Mouse (Mus musculus) fat pad, adult 2 months (tissue): ENCODE results near the gene Tmprss7.

Experiments
- DNase-seq: peaks from one replicate; pipeline ENCODE4 v3.0.0-alpha.2; 2011; ENCODE audit warnings: low read depth, low spot score; ENCODE audit errors: extremely low read depth

Tmprss7 gene

GRCm38 (mm10) chr16:45693558-45693957, at the start of gene Tmprss7:
TSS of gene Tmprss7 (minus strand) at chr16:45693658.
- no peak for DNase-seq

- DNase-seq: peak; percentile 16
Observed at GRCm38 (mm10) chr16:45742615-45743476, 49.4 kb upstream of the Tmprss7 start, which contains the start of gene Abhd10. TSS of gene Abhd10 (minus strand) at chr16:45742955.

- DNase-seq: no peak
Observed at GRCm38 (mm10) chr16:45737880-45738279, 44.4 kb upstream of the Tmprss7 start.

GRCm38 (mm10) chr16:45736724-45737123, 43.3 kb upstream of the Tmprss7 start:
- no peak for DNase-seq

GRCm38 (mm10) chr16:45729163-45729562, 35.7 kb upstream of the Tmprss7 start:
- DNase-seq: no peak

DNA sequence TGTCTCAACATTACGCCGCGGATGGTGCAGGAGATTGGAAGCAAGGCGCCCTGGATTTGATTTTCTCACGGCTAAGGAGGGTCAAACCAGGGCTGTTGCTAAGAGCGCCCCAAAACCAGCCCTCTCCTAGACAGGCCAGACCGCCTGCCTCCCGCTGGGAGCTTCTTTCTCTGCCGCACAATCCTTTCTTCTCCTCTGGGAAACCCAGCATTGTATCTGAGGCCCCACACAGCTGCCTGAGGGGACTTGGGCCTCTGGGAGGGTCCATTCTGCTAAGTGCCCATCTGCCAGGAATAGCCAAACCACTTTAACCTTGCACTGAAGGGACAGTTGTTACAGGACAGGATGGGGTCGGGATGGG, 31.3 kb upstream of the Tmprss7 start:
- no peak for DNase-seq

DNA sequence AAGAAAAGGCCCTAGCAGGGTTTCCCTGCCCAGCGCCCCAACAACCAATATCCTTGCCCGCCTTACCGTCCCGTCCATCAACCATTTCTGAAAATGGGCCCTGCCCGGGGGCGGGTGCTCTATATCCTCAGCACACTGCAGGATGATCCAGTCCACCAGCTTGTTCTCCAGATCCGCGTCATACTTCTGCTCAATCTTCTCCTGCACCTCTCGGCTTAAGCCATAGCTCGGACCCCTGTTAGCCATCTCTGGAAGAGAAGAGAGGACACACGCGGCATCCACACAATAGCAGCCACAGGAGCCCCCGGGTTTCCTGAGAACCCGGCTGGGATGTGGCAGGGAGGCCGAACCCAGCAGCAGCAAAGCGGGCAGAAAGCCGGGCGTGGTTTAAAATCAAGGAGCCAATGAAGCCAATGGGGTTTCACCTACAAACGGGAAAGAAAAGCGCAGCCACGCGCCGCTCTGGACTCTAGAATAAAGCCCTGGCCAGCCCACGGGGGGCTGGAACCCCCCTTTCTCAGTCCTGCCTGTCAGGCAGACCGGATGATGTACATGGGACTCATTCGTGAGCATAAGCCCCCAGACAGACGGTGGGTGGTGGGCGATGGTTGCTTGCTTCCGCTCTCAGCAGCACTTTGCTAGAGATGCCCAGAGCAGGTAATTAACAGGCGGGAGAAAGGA, 30.7 kb upstream of the Tmprss7 start, which contains the start of gene Tagln3:
Gene Tagln3, minus strand, starts transcription at position 548 of the 681 bp plus-strand sequence.
- no peak for DNase-seq

DNA sequence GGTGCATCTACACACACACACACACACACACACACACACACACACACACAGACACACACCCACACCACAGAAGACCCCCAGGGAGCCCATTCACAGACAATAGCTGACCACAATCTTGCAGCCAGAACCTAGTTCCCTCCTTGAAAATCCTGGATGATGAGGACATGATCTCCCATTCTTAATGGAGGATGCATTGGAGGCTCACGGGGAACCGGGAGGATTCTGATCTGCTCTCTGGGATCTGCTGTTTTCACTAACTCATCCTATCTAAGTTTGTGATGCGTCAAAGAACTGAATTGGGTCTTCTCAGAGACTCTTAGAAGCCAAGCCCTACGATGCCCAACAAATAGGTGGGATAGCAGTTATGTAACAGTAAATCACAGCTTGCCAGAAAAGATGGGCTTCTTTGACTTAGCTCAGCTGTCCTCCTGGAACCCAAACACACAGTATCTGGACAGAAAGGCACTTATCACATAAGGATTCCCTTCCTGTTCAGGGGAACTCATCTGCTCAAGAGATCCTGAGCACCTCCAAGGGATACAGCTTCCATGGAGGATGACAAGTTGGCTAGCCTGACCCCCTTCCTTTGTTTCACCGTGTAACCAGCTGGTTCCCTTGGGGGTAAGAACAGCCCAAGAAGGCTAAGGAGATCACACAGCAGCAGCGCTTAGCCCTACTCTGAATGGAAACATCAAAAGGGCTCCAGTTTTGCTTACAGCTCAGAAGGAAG, 29.9 kb upstream of the Tmprss7 start:
- DNase-seq: no peak

DNA sequence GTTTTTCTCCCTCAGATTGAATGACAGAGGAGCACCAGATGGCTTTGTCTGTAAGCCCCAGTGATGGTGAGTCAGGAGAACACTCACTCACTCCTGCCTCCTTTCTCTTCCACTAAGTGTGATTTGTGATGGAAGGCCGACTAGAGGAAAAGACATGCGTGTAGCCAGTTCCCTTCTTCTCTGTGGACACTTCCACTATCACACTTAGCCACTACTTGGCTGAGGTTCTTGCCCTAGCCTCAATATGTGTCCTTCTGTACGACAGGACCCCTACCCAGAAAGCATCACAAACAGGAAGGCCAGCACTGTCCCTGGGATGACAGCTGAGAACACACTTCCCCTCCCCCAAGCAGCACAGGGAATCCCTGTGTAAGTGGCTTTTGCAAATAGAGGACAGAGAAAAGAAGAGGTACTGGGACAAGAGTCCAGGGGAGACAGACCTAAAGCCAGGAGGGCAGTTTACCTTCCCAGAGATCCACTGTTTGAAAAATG, 29.0 kb upstream of the Tmprss7 start:
- DNase-seq: no peak

DNA sequence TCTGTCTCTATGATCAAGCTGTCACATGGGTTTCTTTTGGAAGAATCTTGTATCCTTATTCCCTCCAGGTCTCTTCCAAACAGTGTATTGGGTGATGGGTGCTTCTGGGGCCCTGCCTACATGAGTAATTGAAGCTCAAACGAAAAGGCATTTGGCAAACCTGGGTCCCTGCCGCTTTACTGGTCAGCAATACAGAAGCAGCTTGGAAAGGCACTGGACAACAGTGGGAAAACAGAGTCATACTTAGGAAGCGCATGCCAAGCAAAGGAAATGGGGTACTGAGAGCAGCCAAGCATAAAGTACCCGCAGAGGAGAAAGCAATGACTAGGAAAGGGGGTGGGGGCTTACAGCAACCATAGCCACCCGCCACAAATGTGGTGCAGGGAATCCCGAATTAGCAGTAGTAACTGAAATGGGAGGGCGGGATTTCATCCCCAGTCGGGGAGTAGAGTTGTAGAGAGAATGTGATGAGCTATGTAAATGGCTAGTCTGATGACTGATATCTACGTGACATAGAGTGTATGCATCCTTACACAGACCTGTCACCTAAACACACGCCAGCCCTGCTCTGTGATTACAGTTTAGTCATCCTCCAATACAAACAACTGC, 26.7 kb upstream of the Tmprss7 start:
- no peak for DNase-seq

DNA sequence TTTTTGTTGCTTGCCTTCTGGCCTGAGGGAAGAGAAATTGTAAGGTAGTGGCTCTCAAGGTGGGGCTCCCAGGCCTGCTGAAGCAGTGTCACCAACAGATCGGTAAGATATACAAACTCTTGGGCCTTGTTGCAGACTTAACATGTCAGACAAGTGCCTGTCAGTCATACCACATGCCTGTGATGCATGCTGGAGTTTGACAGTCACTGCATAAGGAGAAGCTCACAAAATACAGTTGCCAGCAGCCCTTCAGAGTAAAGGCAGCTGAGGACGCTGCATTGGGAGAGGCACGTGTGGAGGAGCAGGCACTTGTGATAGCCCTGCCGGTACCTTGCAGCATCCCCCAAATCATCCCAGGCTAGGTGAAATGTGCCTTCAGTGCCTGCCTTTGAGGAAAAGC, 24.8 kb upstream of the Tmprss7 start:
- no peak for DNase-seq

DNA sequence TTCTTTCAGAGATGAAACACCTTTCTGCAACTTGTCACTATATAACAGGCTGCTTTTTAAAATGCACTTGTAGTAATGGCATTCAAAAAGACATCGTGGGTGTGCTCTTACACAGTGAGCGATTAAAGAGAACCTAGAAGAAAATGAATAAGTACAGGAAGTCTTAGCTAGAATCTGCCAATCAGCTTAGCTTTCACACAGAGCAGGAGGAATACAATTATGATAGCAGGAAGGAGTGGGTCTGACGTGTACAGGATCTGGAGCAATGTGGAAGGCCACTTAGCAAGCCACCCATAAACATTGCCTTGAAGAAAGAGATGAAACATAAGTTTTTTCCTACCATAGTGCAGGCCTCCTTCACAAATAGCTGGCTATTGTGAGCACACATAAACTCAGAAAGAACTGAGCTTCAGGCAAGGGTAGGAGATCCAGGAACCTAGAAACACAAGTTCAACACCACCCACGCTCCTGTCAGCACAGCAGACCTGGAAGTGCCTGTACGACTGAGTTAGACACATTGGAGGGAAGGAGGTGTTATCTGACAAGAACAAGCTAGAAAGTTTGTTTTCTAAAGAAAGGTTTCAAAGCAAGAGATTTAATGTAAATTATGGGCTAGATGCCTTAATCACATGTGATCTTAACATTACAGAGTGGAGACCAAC, 21.2 kb upstream of the Tmprss7 start:
- no peak for DNase-seq

DNA sequence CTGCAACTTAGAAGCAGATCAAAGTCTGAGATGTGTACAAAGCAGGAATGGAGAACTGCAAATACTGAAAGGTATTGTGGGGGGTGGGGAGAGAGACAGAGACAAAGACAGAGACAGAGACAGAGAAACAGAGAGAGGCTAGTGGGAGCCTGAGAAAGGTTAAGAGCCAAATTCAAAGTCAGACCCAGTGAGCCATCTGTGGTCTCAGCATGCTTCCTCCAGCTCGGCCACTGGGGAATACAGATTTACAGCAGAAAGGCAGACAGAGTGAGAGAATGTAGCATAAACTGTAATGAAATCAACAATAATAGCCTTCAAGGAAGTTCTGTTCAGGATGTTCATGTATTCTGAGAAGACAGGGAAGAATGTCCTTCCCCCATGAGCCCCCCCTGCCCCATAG, 20.4 kb upstream of the Tmprss7 start:
- DNase-seq: no peak

DNA sequence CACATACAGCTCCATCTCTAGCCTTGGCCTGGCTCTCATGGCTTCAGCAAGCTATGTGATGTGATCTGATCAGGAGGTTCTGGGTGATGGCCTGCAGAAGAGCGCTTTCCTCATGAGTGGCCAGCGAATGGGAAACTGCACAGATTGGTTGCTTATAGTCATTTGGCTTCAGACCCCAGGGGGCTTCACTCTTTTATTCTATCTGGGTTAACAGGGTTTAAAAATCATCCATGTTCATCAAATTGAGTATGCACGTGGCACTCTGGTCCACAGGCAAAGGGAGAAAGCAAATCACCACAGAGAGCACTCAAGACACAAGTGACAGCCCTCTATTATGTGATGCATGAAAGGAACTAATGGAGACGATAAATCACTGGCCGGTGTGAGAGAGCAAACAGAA, 19.8 kb upstream of the Tmprss7 start:
- no peak for DNase-seq

DNA sequence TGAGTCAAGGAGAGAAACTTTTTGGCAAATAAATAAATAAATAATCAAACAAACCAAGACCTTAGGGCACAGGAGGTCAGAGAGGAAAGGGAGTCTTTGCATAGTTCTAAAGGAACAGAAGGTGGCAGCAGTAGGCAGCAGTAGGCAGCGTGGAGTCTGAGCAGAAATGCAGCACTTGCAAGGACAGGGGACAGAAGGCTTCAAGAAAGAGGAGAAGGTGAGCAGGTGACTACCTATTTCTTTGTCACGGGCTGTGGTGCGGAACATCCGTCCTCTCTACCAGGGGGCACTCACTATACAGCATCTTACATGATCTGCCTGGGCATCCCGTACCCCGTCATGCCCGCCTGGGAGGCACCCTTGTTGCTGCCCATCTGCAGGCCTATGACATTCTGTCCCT, 17.8 kb upstream of the Tmprss7 start:
- no peak for DNase-seq

GRCm38 (mm10) chr16:45699301-45699700, 5.8 kb upstream of the Tmprss7 start:
- DNase-seq: no peak

GRCm38 (mm10) chr16:45697996-45698395, 4.5 kb upstream of the Tmprss7 start:
- DNase-seq: no peak

DNA sequence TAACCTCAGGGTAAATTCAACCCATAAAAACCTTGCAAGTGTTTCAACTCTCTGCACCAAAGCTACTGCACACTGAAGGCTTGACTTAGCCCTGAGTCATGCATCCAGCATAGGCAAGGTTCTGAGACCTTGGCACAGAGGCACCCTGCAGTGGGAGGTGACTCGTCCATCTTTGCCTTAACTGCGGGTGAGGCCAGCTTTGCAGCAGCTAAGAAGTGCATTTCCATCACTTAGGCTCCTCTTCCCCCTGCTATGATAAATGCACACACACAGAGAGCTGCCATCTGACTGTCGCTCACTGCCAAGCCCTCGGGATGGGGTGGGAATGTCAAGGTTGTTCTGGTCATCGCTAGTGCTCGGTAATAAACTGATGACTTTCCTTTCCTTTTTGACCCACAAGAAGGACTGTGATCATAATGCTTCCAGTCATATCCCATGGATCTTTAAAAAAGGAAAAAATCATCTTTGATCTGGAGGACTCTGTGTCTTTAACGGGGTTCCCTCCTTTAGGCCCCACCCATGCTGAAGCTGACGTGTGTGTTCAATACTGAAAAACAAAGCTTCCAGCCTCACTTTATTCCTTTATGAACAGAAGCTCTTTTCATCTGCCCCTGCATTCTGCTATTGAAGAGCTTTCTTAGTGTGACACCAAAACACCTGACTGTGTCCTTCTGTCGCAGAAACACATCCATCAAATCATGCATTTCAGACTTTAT, 2.1 kb upstream of the Tmprss7 start:
- no peak for DNase-seq

DNA sequence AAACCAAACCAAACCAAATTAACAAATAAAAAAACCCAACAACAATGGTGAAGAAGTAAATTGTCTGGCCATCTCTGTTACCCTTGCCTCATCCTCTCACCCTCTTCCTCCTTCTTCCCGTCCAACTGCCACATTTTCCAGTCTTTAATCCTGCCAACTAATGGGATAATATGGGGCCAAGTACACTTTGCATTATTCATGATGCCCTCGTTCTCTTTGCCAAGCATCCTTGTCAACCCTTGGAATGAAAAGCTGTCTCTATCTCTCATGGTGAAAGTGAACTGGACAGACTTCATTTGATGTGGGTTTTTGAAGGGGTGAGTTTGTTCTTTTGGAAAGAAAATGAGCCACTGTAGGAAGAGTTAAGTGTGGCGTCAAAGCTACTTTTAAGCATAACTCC, 607 bp downstream of the Tmprss7 start:
- no peak for DNase-seq

DNA sequence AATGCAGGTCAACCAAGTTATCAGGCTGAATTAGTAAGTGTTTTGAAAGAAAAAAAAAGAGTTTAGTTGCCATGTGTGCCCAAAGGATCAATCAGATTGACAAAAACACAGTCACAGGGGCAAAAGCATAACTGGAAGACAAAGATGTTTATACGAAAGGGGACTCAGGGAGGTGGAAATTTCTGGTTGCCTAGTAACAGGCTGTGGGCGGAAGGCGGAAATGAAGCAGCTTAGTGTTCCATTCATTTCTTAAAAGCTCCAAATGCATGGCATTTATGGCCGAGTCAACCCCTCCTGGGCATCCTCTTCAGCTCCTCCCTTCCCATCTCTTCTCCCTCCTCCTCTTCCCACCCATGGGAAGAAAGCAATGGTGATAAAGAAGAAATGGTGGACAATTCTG, 3.3 kb downstream of the Tmprss7 start:
- no peak for DNase-seq
